Mouse (Mus musculus): ENCODE measurements around the gene Shq1.

DNA sequence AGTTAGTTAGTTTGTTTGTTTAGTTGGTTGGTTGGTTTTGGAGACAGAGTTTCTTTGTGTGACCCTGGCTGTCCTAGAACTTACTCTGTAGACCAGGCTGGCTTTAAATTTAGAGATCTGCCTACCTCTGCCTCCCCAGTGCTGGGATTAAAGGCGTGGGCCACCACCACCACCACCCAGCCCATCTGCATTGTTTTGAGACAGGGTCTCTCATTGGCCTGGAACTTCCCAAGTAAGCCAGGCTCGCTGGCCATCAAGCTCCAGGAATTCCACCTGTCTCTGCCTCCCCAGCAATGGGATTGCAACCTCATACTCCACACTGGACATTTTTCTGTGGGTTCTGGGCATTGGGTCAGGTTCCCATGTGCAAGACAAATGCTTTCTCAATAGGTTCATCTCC is 15.4 kb upstream of the Shq1 start:
- TF ChIP-seq CTCF (conservative IDR thresholded peaks at IDR 0.05; ENCODE audit: insufficient read depth, insufficient read length, low read depth, low read length): no peak
- no peak for TF ChIP-seq POLR2A (IDR thresholded peaks at IDR 0.05; ENCODE audit: low read depth, low read length)

Measured in kidney, adult 2 months (tissue).